Mouse (Mus musculus): ENCODE measurements around the gene Hspbp1. TPM values are rescaled to one million over a fixed set of nuclear protein-coding genes. Genes with fewer than 3 reads are reported as not detected.

Gene Hspbp1
- polyA plus RNA-seq, 1 experiment from 2014 or later: 119 TPM

DNA sequence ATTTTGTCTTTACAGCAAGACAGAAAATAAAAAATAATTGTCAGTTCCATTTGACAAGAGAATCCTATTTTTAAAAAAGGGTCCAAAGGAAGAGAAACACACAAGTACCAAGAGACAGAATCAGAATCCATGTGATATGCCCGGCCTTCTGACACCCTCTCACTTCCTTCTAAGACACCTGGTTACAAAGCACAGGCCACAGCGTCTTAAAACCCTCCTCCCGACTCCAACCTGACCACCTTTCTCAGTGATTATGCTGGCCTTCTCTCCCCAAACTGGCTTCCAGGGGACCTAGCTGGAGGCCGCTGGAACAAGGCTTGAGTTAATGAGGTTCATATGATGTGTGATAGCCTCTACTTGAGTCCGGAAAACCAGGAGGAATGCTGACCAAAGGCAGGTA is 31.5 kb downstream of the Hspbp1 start:
- Histone ChIP-seq H3K9me3 (no peaks in the 10 kb centered on the region), H3K4me3 (no peak overlapping the region), H3K27ac (no peak overlapping the region), H3K27me3 (replicated peaks) (no peaks in the 10 kb centered on the region), H3K36me3 (peaks cover 4% of the 10 kb centered on the region; the same call in 1 of the 2 replicates), H3K9ac (no peak overlapping the region), H3K4me1 (peaks cover 27% of the 10 kb centered on the region), H3K4me2 (replicated peaks) (no peak overlapping the region)
- 89% methylated on average over 5 of the region's 5 CpGs for WGBS
- ATAC-seq (ENCODE audit: low FRiP score, low read depth): no peak

DNA sequence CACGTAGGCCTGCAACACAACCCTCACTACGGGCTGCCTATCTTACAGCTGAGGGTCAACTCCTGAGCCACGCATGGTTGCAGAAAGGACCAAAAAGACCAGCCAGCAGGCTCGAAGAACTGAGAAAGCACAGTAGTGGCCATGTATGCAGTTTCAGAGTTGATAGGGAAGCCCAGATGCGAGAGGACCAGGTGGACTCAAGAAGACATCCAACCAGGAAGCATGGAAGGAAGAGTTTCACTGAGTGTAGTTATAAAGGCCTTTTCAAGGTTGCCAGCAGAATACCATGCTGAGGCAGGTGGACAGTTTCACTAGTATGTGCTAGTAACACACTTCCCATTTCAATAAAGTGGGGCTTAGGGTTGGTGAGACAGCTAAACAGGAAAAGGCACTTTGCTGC is 32.1 kb downstream of the Hspbp1 start:
- 93% methylated on average over 5 of the region's 5 CpGs for WGBS
- Histone ChIP-seq H3K4me2 (replicated peaks) (no peak overlapping the region), H3K9me3 (no peaks in the 10 kb centered on the region), H3K36me3 (peaks cover 4% of the 10 kb centered on the region; the same call in 1 of the 2 replicates), H3K9ac (no peak overlapping the region), H3K4me1 (peaks cover 23% of the 10 kb centered on the region), H3K4me3 (no peak overlapping the region), H3K27me3 (replicated peaks) (no peaks in the 10 kb centered on the region), H3K27ac (no peak overlapping the region)
- no peak for ATAC-seq (ENCODE audit: low FRiP score, low read depth)

DNA sequence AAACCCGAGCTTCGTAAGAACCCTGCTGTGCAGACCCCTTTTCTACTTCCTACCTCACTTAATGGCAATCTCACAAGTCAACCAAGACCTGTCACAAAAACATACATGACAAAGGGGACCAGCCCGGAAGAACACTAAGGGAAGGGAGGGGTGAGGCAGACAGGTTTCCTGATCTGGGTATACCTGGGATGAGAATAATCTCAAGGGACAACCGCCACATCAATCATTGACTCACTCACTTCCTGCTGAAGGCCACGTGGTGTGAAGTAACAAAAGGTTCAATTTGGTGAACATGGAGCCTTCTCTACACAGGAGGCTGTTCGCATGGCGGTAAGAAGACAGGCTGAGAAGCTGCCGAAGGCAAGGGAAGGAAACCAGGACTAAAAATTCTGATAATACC is 33.3 kb downstream of the Hspbp1 start:
- Histone ChIP-seq H3K36me3 (peaks cover 8% of the 10 kb centered on the region), H3K4me2 (replicated peaks) (no peak overlapping the region), H3K9me3 (no peaks in the 10 kb centered on the region), H3K4me1 (peaks cover 11% of the 10 kb centered on the region; the same call in 1 of the 2 replicates), H3K27ac (no peak overlapping the region), H3K27me3 (replicated peaks) (no peaks in the 10 kb centered on the region), H3K9ac (no peak overlapping the region), H3K4me3 (no peak overlapping the region)
- no peak for ATAC-seq (ENCODE audit: low FRiP score, low read depth)
- WGBS: 79% methylated on average over 8 of the region's 8 CpGs

DNA sequence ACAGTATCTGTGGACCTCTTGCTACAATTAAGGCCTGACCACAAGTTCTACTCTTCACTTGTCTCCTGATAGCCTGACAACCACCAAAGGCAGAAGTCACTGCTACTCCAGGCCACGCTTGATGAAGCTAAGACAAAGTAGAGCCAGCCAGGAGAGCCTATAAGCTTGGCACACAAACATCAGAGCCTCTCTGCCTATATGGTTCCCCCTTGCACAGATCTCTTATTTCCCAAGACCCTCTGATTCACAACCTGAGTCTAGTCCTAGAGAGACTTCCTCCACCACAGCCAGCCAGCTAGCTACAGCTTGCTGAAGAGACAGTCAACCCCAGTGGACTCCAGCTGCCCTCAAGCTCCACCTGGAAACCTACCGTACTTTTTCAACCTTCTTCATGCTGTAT is 36.9 kb downstream of the Hspbp1 start:
- H3K4me2 ChIP-seq (replicated peaks): no peak overlapping the region
- no peak overlapping the region; the same call in 1 of the 2 replicates for H3K9ac ChIP-seq
- peaks cover 34% of the 10 kb centered on the region for H3K36me3 ChIP-seq
- no peaks in the 10 kb centered on the region for H3K4me1 ChIP-seq
- no peaks in the 10 kb centered on the region for H3K9me3 ChIP-seq
- ATAC-seq (ENCODE audit: low FRiP score, low read depth): no peak
- H3K4me3 ChIP-seq: no peak overlapping the region
- 87% methylated on average over 2 of the region's 2 CpGs for WGBS
- no peaks in the 10 kb centered on the region for H3K27me3 ChIP-seq (replicated peaks)
- H3K27ac ChIP-seq: no peak overlapping the region

DNA sequence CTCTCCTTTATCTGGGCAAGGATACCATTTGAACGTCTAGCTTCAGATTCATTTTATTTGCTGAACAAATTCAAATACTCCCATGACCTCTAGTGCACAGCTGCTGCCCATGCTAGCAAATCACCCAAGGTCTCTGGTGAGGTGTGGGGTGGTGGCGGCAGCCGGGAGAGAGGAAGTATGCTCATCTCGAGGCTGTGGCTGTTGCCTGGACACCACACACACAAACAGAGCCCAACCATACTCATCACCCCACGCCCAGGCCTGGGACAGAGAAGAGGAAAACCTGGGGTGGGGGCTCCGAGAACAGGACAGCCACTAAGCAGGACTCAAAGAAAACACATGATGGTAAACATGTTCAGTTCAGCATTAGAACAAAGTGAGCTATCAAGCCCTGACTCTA is 37.6 kb downstream of the Hspbp1 start:
- ATAC-seq (ENCODE audit: low FRiP score, low read depth): no peak
- Histone ChIP-seq H3K9me3 (no peaks in the 10 kb centered on the region), H3K27me3 (replicated peaks) (no peaks in the 10 kb centered on the region), H3K36me3 (peaks cover 37% of the 10 kb centered on the region), H3K9ac (no peak overlapping the region), H3K4me3 (no peak overlapping the region), H3K4me2 (replicated peaks) (no peak overlapping the region), H3K4me1 (no peaks in the 10 kb centered on the region), H3K27ac (no peak overlapping the region)
- WGBS: 79% methylated on average over 6 of the region's 6 CpGs

DNA sequence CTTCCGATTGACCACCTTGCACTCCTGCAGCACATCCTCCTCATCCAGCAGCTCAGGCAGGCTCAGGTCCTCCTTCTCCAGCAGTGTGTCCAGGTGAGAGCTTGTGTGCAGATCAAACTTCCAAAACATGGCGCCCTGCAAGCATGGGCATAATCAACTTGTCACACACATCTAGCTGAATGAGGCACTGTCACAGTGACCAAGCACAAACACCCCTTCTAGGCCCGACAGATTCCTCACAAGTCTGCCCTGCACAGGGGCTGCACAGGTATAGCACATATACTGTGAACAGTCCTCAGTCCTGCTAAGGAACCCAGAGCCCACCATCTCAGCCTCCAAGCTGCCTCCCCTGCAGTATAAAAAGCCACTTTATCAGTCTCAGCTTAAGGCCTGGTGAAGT is 38.1 kb downstream of the Hspbp1 start:
- ATAC-seq (ENCODE audit: low FRiP score, low read depth): no peak

DNA sequence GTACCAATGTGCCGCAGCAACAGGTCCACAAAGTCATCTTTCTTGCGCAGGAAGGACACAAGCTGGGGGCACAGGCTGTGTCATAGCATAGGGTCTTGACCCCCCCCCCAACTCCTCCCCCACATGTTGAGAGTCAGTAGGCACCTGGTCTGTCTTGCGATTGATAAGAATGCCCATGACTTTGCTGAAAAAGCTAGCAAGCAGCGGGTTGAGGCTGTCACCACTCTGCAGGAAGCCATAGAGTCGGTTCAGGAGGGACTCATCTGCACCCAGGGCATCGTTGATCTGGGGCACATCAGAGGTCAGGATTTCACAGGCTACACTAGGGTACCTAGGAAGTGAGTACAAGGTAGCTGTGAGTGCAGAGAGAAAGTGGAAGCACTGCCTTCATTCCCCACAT is 41.6 kb downstream of the Hspbp1 start:
- ATAC-seq (ENCODE audit: low FRiP score, low read depth): no peak
- H3K27ac ChIP-seq: no peak overlapping the region

More for the DNA sequence above, 38.1 kb downstream of the Hspbp1 start:
- Histone ChIP-seq H3K36me3 (peaks cover 42% of the 10 kb centered on the region), H3K9ac (no peak overlapping the region), H3K4me3 (no peak overlapping the region), H3K4me2 (replicated peaks) (no peak overlapping the region), H3K27ac (no peak overlapping the region), H3K27me3 (replicated peaks) (no peaks in the 10 kb centered on the region), H3K4me1 (no peaks in the 10 kb centered on the region), H3K9me3 (no peaks in the 10 kb centered on the region)
- WGBS: 82% methylated on average over 3 of the region's 3 CpGs

DNA sequence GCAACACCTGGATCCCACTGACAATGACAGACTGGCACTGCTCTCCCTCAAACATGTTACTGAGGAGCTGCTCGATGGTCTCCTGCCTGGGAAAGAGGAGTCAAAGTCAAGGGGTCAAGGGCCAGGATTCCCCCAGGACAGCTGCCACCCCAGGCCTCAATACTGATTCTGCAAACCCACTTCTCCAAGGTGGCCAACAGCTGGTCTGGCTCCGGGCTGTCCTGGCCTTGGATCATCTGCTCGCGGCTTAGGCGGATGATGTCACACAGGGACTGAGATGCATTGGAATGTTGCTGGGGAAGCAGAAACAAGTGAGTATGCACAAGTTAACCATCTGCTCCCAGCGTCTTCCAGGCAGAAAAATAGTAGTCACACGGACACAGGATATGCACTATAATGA is 42.9 kb downstream of the Hspbp1 start:
- no peaks in the 10 kb centered on the region for H3K4me1 ChIP-seq
- WGBS: 92% methylated on average over 7 of the region's 7 CpGs

More for the DNA sequence above, 41.6 kb downstream of the Hspbp1 start:
- H3K4me3 ChIP-seq: no peak overlapping the region
- no peaks in the 10 kb centered on the region for H3K9me3 ChIP-seq
- H3K4me1 ChIP-seq: no peaks in the 10 kb centered on the region
- peaks cover 75% of the 10 kb centered on the region for H3K36me3 ChIP-seq
- no peak overlapping the region for H3K4me2 ChIP-seq (replicated peaks)
- H3K27me3 ChIP-seq (replicated peaks): no peaks in the 10 kb centered on the region
- 97% methylated on average over 6 of the region's 6 CpGs for WGBS
- no peak overlapping the region for H3K9ac ChIP-seq

DNA sequence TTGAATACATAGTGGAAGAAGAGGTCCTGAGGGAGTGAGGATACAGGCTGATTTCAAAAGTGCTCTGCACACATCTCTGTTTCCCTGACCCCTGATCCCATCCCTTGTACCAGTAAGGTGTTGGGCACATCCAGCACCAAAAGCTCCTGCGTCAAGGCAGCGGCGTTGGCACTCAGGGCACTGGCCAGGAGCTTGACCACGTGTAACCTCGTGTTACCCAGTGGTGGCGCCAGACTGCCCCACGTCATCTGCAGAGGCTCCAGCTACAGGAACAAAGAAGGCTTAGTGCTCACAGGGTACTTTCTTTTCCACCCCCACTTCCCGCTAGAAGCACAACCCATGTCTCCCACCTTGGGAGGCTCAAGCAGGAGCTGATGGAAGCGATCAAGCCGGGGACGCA is 43.7 kb downstream of the Hspbp1 start:
- no peaks in the 10 kb centered on the region for H3K4me1 ChIP-seq
- no peak overlapping the region for H3K27ac ChIP-seq
- H3K9me3 ChIP-seq: no peaks in the 10 kb centered on the region
- WGBS: 81% methylated on average over 11 of the region's 11 CpGs
- peaks cover 82% of the 10 kb centered on the region for H3K36me3 ChIP-seq
- no peak overlapping the region for H3K4me3 ChIP-seq
- H3K4me2 ChIP-seq (replicated peaks): no peak overlapping the region
- no peaks in the 10 kb centered on the region for H3K27me3 ChIP-seq (replicated peaks)
- ATAC-seq (ENCODE audit: low FRiP score, low read depth): no peak
- H3K9ac ChIP-seq: no peak overlapping the region

More for the DNA sequence above, 42.9 kb downstream of the Hspbp1 start:
- Histone ChIP-seq H3K4me2 (replicated peaks) (no peak overlapping the region), H3K27me3 (replicated peaks) (no peaks in the 10 kb centered on the region), H3K9ac (no peak overlapping the region), H3K36me3 (peaks cover 82% of the 10 kb centered on the region), H3K27ac (no peak overlapping the region), H3K9me3 (no peaks in the 10 kb centered on the region), H3K4me3 (no peak overlapping the region)
- no peak for ATAC-seq (ENCODE audit: low FRiP score, low read depth)

DNA sequence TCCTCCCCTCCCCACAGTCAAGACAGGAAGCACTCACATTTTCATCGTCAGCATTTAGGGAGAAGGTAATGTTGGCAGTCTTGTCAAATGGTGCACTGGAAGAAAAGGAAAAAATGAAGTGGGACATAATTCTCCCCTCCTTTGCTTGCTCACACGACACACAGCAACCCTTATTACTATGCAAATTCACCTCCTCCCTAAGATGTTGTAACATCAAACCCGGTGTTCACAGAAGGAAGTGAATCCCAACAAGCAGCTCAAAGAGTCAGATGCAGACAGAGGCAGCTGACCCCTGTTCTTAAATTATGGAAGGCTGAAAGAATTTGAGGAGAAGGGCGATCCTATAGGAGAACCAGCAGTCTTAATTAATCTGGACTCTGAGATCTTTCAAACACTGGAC is 48.7 kb downstream of the Hspbp1 start:
- Histone ChIP-seq H3K36me3 (peaks cover 82% of the 10 kb centered on the region), H3K4me2 (replicated peaks) (no peak overlapping the region), H3K9me3 (no peaks in the 10 kb centered on the region), H3K9ac (no peak overlapping the region), H3K4me1 (no peaks in the 10 kb centered on the region), H3K27me3 (replicated peaks) (no peaks in the 10 kb centered on the region), H3K27ac (no peak overlapping the region), H3K4me3 (no peak overlapping the region)
- WGBS: 82% methylated on average over 4 of the region's 4 CpGs
- ATAC-seq (ENCODE audit: low FRiP score, low read depth): no peak

DNA sequence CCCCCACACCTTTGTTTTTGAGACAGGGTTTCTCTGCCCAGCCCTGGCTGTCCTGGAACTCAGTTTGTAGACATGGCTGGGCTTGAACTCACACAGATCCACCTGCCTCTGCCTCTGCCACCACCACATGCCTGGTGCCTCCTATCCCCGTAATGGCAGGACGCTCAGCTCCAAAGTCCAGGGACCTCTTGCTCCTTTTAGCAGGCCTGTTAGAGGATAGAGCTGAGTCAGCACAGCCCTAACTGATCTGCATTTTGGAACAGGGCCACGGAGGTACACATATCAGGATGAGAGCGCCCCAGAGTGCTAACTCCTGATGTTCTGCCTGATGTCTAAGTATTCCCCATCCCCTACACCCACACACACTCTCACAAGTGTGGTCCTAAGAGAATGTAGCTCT is 53.8 kb downstream of the Hspbp1 start, which contains the start of gene Tmem86b:
Gene Tmem86b (minus strand): TSS at position 392 of the 400 bp plus-strand sequence.
- no peak within 1 kb of the TSS for H3K4me3 ChIP-seq
- H3K36me3 ChIP-seq: peaks cover 70% of the 10 kb centered on the region
- no peaks in the 10 kb centered on the region for H3K9me3 ChIP-seq
- no peak for ATAC-seq (ENCODE audit: low FRiP score, low read depth)
- WGBS: 88% methylated on average over 4 of the region's 4 CpGs
- H3K9ac ChIP-seq: no peak within 1 kb of the TSS
- no peak within 1 kb of the TSS for H3K4me2 ChIP-seq (replicated peaks)
- no peaks in the 10 kb centered on the region for H3K4me1 ChIP-seq
- H3K27ac ChIP-seq: no peak within 1 kb of the TSS
- no peaks in the 10 kb centered on the region for H3K27me3 ChIP-seq (replicated peaks)

DNA sequence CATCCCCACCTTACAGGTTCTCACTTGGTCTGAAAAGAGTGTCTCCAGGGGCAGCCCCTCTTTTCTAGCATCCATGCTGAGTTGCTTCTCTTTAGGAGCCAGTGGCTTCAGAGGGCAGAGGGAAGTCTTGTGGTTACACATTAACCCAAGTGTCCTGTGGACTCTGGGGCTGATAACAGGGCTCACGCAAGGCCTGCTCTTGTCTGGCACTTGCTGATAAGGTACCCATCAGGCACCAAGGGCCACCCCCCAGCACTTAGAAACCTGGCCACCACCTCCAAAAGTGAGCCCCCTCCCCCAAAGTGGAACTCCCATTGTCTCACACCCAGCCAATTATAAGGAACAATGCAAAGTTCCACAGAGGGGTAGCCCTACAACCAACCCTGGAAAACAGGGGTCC is 54.7 kb downstream of the Hspbp1 start:
- H3K9me3 ChIP-seq: no peaks in the 10 kb centered on the region
- no peak overlapping the region for H3K27ac ChIP-seq
- no peak overlapping the region for H3K4me3 ChIP-seq
- no peak overlapping the region for H3K4me2 ChIP-seq (replicated peaks)
- no peak overlapping the region for H3K9ac ChIP-seq
- no peaks in the 10 kb centered on the region for H3K4me1 ChIP-seq
- 62% methylated on average over 1 of the region's 1 CpGs for WGBS
- no peaks in the 10 kb centered on the region for H3K27me3 ChIP-seq (replicated peaks)
- no peak for ATAC-seq (ENCODE audit: low FRiP score, low read depth)
- peaks cover 64% of the 10 kb centered on the region for H3K36me3 ChIP-seq

DNA sequence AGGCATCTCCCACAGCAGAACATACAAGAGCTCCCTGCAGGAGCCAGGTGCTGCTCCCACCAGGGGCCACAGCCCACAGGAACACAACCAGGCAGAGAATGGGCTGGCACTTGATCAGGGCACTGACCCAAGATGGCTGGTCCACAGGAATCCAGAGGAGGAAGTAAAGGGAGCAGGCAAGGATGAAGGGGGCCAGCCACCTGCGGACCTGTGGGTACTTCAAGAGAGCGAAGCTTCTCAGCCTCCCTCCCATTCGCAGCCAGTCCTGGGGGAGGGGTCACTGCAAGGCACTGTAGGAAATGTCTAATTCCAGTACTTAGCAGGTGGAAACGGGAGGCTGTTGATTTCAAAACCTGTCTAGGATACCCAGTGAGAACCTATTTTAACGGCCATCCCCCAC is 55.3 kb downstream of the Hspbp1 start:
- no peak overlapping the region for H3K27ac ChIP-seq
- no peak for ATAC-seq (ENCODE audit: low FRiP score, low read depth)
- H3K9me3 ChIP-seq: no peaks in the 10 kb centered on the region
- no peak overlapping the region for H3K4me2 ChIP-seq (replicated peaks)
- no peaks in the 10 kb centered on the region for H3K4me1 ChIP-seq
- no peaks in the 10 kb centered on the region for H3K27me3 ChIP-seq (replicated peaks)
- H3K9ac ChIP-seq: no peak overlapping the region
- WGBS: 90% methylated on average over 5 of the region's 5 CpGs
- H3K4me3 ChIP-seq: no peak overlapping the region
- peaks cover 60% of the 10 kb centered on the region for H3K36me3 ChIP-seq
